Mouse (Mus musculus): ENCODE results near the gene Naa80. TPM values are rescaled to one million over a fixed set of nuclear protein-coding genes. Genes with fewer than 3 reads are reported as not detected.
A peak's percentile ranks its signal among the peaks of the same experiment; 100 is the strongest.

Gene Naa80
- polyA plus RNA-seq, 1 experiment from 2014 or later, result 16.4 TPM

GRCm38 (mm10) chr9:107617461-107617860, 38.8 kb downstream of the Naa80 start:
- Histone ChIP-seq H3K27ac (no peak overlapping the region), H3K4me2 (replicated peaks) (no peak overlapping the region), H3K27me3 (ENCODE audit: control insufficient read depth, insufficient read depth, low read length) (no peaks in the 10 kb centered on the region), H3K4me1 (replicated peaks; ENCODE audit: control insufficient read depth, insufficient read depth, low read length) (peaks cover 8% of the 10 kb centered on the region; the same call in 1 of the 2 replicates), H3K9ac (no peak overlapping the region), H3K36me3 (replicated peaks; ENCODE audit: control insufficient read depth, insufficient read depth) (peaks cover 73% of the 10 kb centered on the region), H3K4me3 (replicated peaks; ENCODE audit: low read length) (no peak overlapping the region), H3K9me3 (ENCODE audit: control insufficient read depth, low read length) (no peaks in the 10 kb centered on the region)
- DNase-seq (ENCODE audit: low spot score) (no peak), ATAC-seq (ENCODE audit: low FRiP score) (no peak)
- 92% methylated on average over 2 of the region's 2 CpGs for WGBS

- peaks cover 78% of the 10 kb centered on the region for H3K36me3 ChIP-seq (replicated peaks; ENCODE audit: control insufficient read depth, insufficient read depth)
- no peak overlapping the region for H3K4me3 ChIP-seq (replicated peaks; ENCODE audit: low read length)
- H3K9me3 ChIP-seq (ENCODE audit: control insufficient read depth, low read length), result no peaks in the 10 kb centered on the region
- 92% methylated on average over 6 of the region's 6 CpGs for WGBS
- ATAC-seq (ENCODE audit: low FRiP score) (no peak), DNase-seq (ENCODE audit: low spot score) (no peak)
- H3K4me2 ChIP-seq (replicated peaks), result no peak overlapping the region
- H3K4me1 ChIP-seq (replicated peaks; ENCODE audit: control insufficient read depth, insufficient read depth, low read length), result peaks cover 7% of the 10 kb centered on the region; the same call in 1 of the 2 replicates
- no peaks in the 10 kb centered on the region for H3K27me3 ChIP-seq (ENCODE audit: control insufficient read depth, insufficient read depth, low read length)
- H3K9ac ChIP-seq, result no peak overlapping the region
- H3K27ac ChIP-seq, result no peak overlapping the region
Observed at GRCm38 (mm10) chr9:107618098-107618497, 39.4 kb downstream of the Naa80 start.

- Histone ChIP-seq H3K36me3 (replicated peaks; ENCODE audit: control insufficient read depth, insufficient read depth) (peaks cover 74% of the 10 kb centered on the region), H3K4me1 (replicated peaks; ENCODE audit: control insufficient read depth, insufficient read depth, low read length) (peaks cover 7% of the 10 kb centered on the region; the same call in 1 of the 2 replicates), H3K9me3 (ENCODE audit: control insufficient read depth, low read length) (no peaks in the 10 kb centered on the region), H3K9ac (no peak overlapping the region), H3K4me3 (replicated peaks; ENCODE audit: low read length) (no peak overlapping the region), H3K27ac (peak overlapping the region; percentile 66), H3K27me3 (ENCODE audit: control insufficient read depth, insufficient read depth, low read length) (no peaks in the 10 kb centered on the region), H3K4me2 (replicated peaks) (no peak overlapping the region)
- WGBS, result 49% methylated on average over 13 of the region's 13 CpGs
- no peak; the same call in 1 of the 2 replicates for ATAC-seq (ENCODE audit: low FRiP score)
- DNase-seq (ENCODE audit: low spot score), result no peak
Observed at GRCm38 (mm10) chr9:107618778-107619545, 40.3 kb downstream of the Naa80 start.

GRCm38 (mm10) chr9:107619546-107619879, 40.8 kb downstream of the Naa80 start:
- H3K9me3 ChIP-seq (ENCODE audit: control insufficient read depth, low read length), result no peaks in the 10 kb centered on the region
- no peak overlapping the region for H3K9ac ChIP-seq
- no peak overlapping the region for H3K4me2 ChIP-seq (replicated peaks)
- H3K27me3 ChIP-seq (ENCODE audit: control insufficient read depth, insufficient read depth, low read length), result no peaks in the 10 kb centered on the region
- ATAC-seq (ENCODE audit: low FRiP score) (no peak), DNase-seq (ENCODE audit: low spot score) (no peak)
- WGBS, result 75% methylated on average over 13 of the region's 13 CpGs
- H3K27ac ChIP-seq, result peak overlapping the region; percentile 66
- H3K4me1 ChIP-seq (replicated peaks; ENCODE audit: control insufficient read depth, insufficient read depth, low read length), result peaks cover 7% of the 10 kb centered on the region; the same call in 1 of the 2 replicates
- H3K36me3 ChIP-seq (replicated peaks; ENCODE audit: control insufficient read depth, insufficient read depth), result peaks cover 71% of the 10 kb centered on the region
- H3K4me3 ChIP-seq (replicated peaks; ENCODE audit: low read length), result no peak overlapping the region

- DNase-seq (ENCODE audit: low spot score), result no peak
- Histone ChIP-seq H3K4me1 (replicated peaks; ENCODE audit: control insufficient read depth, insufficient read depth, low read length) (peaks cover 11% of the 10 kb centered on the region; the same call in 1 of the 2 replicates), H3K4me3 (replicated peaks; ENCODE audit: low read length) (no peak overlapping the region), H3K27ac (no peak overlapping the region), H3K9me3 (ENCODE audit: control insufficient read depth, low read length) (no peaks in the 10 kb centered on the region), H3K9ac (no peak overlapping the region), H3K4me2 (replicated peaks) (no peak overlapping the region), H3K36me3 (replicated peaks; ENCODE audit: control insufficient read depth, insufficient read depth) (peaks cover 64% of the 10 kb centered on the region), H3K27me3 (ENCODE audit: control insufficient read depth, insufficient read depth, low read length) (no peaks in the 10 kb centered on the region)
- no peak for ATAC-seq (ENCODE audit: low FRiP score)
Observed at GRCm38 (mm10) chr9:107620954-107621353, 42.3 kb downstream of the Naa80 start.

GRCm38 (mm10) chr9:107624539-107624938, 45.9 kb downstream of the Naa80 start:
- no peaks in the 10 kb centered on the region for H3K27me3 ChIP-seq (ENCODE audit: control insufficient read depth, insufficient read depth, low read length)
- H3K4me2 ChIP-seq (replicated peaks), result no peak overlapping the region
- no peak overlapping the region for H3K4me3 ChIP-seq (replicated peaks; ENCODE audit: low read length)
- ATAC-seq (ENCODE audit: low FRiP score) (no peak), DNase-seq (ENCODE audit: low spot score) (no peak)
- no peaks in the 10 kb centered on the region for H3K9me3 ChIP-seq (ENCODE audit: control insufficient read depth, low read length)
- 64% methylated on average over 5 of the region's 5 CpGs for WGBS
- peaks cover 39% of the 10 kb centered on the region for H3K4me1 ChIP-seq (replicated peaks; ENCODE audit: control insufficient read depth, insufficient read depth, low read length)
- peak overlapping the region; percentile 43 for H3K27ac ChIP-seq
- no peak overlapping the region for H3K9ac ChIP-seq
- H3K36me3 ChIP-seq (replicated peaks; ENCODE audit: control insufficient read depth, insufficient read depth), result peaks cover 30% of the 10 kb centered on the region

GRCm38 (mm10) chr9:107624951-107625350, 46.3 kb downstream of the Naa80 start:
- ATAC-seq (ENCODE audit: low FRiP score) (no peak), DNase-seq (ENCODE audit: low spot score) (no peak)
- H3K9ac ChIP-seq, result no peak overlapping the region
- H3K27me3 ChIP-seq (ENCODE audit: control insufficient read depth, insufficient read depth, low read length), result no peaks in the 10 kb centered on the region
- no peak overlapping the region for H3K4me2 ChIP-seq (replicated peaks)
- H3K4me3 ChIP-seq (replicated peaks; ENCODE audit: low read length), result no peak overlapping the region
- H3K36me3 ChIP-seq (replicated peaks; ENCODE audit: control insufficient read depth, insufficient read depth), result peaks cover 26% of the 10 kb centered on the region
- no peaks in the 10 kb centered on the region for H3K9me3 ChIP-seq (ENCODE audit: control insufficient read depth, low read length)
- peak overlapping the region; percentile 4; the same call in 1 of the 2 replicates for H3K27ac ChIP-seq
- peaks cover 43% of the 10 kb centered on the region for H3K4me1 ChIP-seq (replicated peaks; ENCODE audit: control insufficient read depth, insufficient read depth, low read length)
- 72% methylated on average over 3 of the region's 3 CpGs for WGBS

GRCm38 (mm10) chr9:107625351-107626128, 46.9 kb downstream of the Naa80 start:
- no peak overlapping the region for H3K4me3 ChIP-seq (replicated peaks; ENCODE audit: low read length)
- WGBS, result 87% methylated on average over 12 of the region's 12 CpGs
- peaks cover 49% of the 10 kb centered on the region for H3K4me1 ChIP-seq (replicated peaks; ENCODE audit: control insufficient read depth, insufficient read depth, low read length)
- peak overlapping the region; percentile 93 for H3K27ac ChIP-seq
- no peak for ATAC-seq (ENCODE audit: low FRiP score)
- H3K27me3 ChIP-seq (ENCODE audit: control insufficient read depth, insufficient read depth, low read length), result no peaks in the 10 kb centered on the region
- DNase-seq (ENCODE audit: low spot score), result no peak
- H3K4me2 ChIP-seq (replicated peaks), result peak overlapping the region; percentile 98; the same call in 1 of the 2 replicates
- peaks cover 20% of the 10 kb centered on the region; the same call in 1 of the 2 replicates for H3K36me3 ChIP-seq (replicated peaks; ENCODE audit: control insufficient read depth, insufficient read depth)
- no peaks in the 10 kb centered on the region for H3K9me3 ChIP-seq (ENCODE audit: control insufficient read depth, low read length)
- no peak overlapping the region for H3K9ac ChIP-seq

GRCm38 (mm10) chr9:107626158-107626843, 47.6 kb downstream of the Naa80 start:
- peak; percentile 39 for ATAC-seq (ENCODE audit: low FRiP score)
- H3K4me2 ChIP-seq (replicated peaks), result peak overlapping the region; percentile 98
- H3K27me3 ChIP-seq (ENCODE audit: control insufficient read depth, insufficient read depth, low read length), result no peaks in the 10 kb centered on the region
- no peaks in the 10 kb centered on the region for H3K9me3 ChIP-seq (ENCODE audit: control insufficient read depth, low read length)
- peak; percentile 60 for DNase-seq (ENCODE audit: low spot score)
- peaks cover 56% of the 10 kb centered on the region for H3K4me1 ChIP-seq (replicated peaks; ENCODE audit: control insufficient read depth, insufficient read depth, low read length)
- no peak overlapping the region for H3K4me3 ChIP-seq (replicated peaks; ENCODE audit: low read length)
- H3K36me3 ChIP-seq (replicated peaks; ENCODE audit: control insufficient read depth, insufficient read depth), result peaks cover 19% of the 10 kb centered on the region; the same call in 1 of the 2 replicates
- peak overlapping the region; percentile 93 for H3K27ac ChIP-seq
- peak overlapping the region; percentile 51 for H3K9ac ChIP-seq
- WGBS, result 28% methylated on average over 15 of the region's 15 CpGs

Data from hindbrain, embryonic 14.5 days (tissue).